Mouse (Mus musculus) C2C12 (cell line): ENCODE results near the gene Uap1. TPM values are rescaled to one million over a fixed set of nuclear protein-coding genes. Genes with fewer than 3 reads are reported as not detected.

Experiments
- H3K27me3 ChIP-seq: one replicate; pipeline ENCODE4 v1.6.1; 2011; ENCODE audit not compliant: control insufficient read depth, insufficient read depth, insufficient read length
- H3K36me3 ChIP-seq: one replicate; pipeline ENCODE4 v1.6.1; 2011; ENCODE audit not compliant: control insufficient read depth, insufficient read depth
- H3K4me3 ChIP-seq: one replicate; pipeline ENCODE4 v1.5.1; 2011; ENCODE audit warnings: mild to moderate bottlenecking, control low read depth; ENCODE audit not compliant: poor library complexity, insufficient read depth, severe bottlenecking
- H3K79me2 ChIP-seq: one replicate; pipeline ENCODE4 v1.6.1; 2011; ENCODE audit not compliant: control insufficient read depth, insufficient read depth
- H3K79me3 ChIP-seq: one replicate; pipeline ENCODE4 v1.6.1; 2011; ENCODE audit warnings: low read depth, control low read depth
- H3ac ChIP-seq: one replicate; pipeline ENCODE3; 2011; ENCODE audit warnings: low read depth; ENCODE audit not compliant: control insufficient read depth, insufficient read length
- CEBPB ChIP-seq: IDR thresholded peaks from one replicate; pipeline ENCODE4 v1.6.1; 2011; ENCODE audit warnings: low read depth, mild to moderate bottlenecking, control low read depth, moderate library complexity
- CTCF ChIP-seq: IDR thresholded peaks from one replicate; pipeline ENCODE4 v1.5.1; 2011; ENCODE audit not compliant: control insufficient read depth, insufficient read depth, insufficient read length
- FOSL1 ChIP-seq: IDR thresholded peaks from one replicate; pipeline ENCODE4 v1.8.0; 2011; ENCODE audit warnings: mild to moderate bottlenecking, low read length; ENCODE audit not compliant: poor library complexity, insufficient read depth, severe bottlenecking
- MAX ChIP-seq: IDR thresholded peaks from one replicate; pipeline ENCODE4 v1.6.1; 2011; ENCODE audit warnings: mild to moderate bottlenecking, control low read depth
- MYOD1 ChIP-seq: IDR thresholded peaks from one replicate; pipeline ENCODE4 v1.6.1; 2011; ENCODE audit warnings: low read depth; ENCODE audit not compliant: control insufficient read depth, insufficient read length
- MYOG ChIP-seq: IDR thresholded peaks from one replicate; pipeline ENCODE4 v1.6.1; 2011; ENCODE audit not compliant: control insufficient read depth, insufficient read length; ENCODE audit errors: extremely low read depth
- USF1 ChIP-seq: IDR thresholded peaks from one replicate; pipeline ENCODE4 v1.6.1; 2011; ENCODE audit warnings: low read depth, mild to moderate bottlenecking, control low read depth, moderate library complexity
- polyA plus RNA-seq: library from polyadenylated mRNA; unstranded; fragments of >200 nt; fragmentation: generic; extraction: Trizol; gene quantifications from one replicate; pipeline ENCODE4 v1.2.1, GENCODE M21; 2012; ENCODE audit warnings: missing spikeins

Uap1 gene
- polyA plus RNA-seq, 1 experiment = 17.5 TPM

DNA sequence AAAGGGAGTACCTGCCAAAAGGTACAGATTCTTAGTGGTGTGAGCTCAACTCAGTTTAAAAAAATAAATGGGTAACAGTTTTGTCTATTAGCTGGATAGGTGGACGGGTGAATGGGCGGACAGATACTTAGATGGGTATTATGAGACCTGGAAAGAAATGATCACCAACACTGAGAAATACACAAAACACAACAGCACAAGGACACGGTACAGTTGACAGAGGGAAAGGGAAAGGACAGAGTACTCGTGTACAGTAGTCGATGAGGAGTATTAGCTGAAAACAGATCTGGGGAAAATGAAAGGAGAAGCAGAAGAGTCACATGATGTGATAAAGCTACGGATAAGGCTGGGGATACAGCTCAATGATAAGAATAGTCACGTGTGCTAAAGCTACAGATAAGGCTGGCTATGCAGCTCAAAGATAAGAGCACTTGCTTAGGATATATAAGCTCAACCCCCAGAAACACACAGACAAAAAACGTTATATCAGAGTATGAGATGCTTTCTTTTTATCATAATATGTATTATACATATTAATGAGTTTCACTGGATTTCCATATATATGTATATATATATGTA, 2.0 kb upstream of the Uap1 start:
- Histone ChIP-seq H3K79me3 (peaks cover 11% of the 10 kb centered on the region), H3ac (no peak overlapping the region), H3K79me2 (peaks cover 26% of the 10 kb centered on the region), H3K36me3 (no peaks in the 10 kb centered on the region), H3K4me3 (no peak overlapping the region), H3K27me3 (no peaks in the 10 kb centered on the region)
- TF ChIP-seq FOSL1 (no peak), CTCF (no peak), MAX (no peak), MYOG (no peak), MYOD1 (no peak), USF1 (no peak), CEBPB (no peak)

DNA sequence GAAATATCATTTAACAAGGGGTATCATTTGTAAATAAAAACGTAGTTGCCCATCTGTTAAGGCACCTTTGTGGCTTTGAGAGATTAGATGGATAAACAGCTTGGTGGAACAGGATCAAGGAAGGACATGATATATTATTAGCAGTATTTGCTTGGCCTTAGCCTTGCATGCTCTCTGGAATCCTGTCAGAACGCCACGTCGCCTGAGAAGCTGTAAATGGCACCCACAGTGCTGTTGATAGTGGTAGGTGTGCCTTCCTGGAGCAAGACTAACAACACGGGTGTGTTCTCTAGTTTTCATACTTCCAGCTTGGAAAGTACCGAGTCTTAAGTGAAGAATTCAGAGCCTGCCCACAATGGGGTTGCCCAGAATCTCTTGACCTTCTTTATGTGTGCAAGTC, 1.1 kb upstream of the Uap1 start:
- Histone ChIP-seq H3K79me3 (peaks cover 18% of the 10 kb centered on the region), H3K36me3 (no peaks in the 10 kb centered on the region), H3K27me3 (no peaks in the 10 kb centered on the region), H3ac (no peak overlapping the region), H3K4me3 (no peak overlapping the region), H3K79me2 (peaks cover 35% of the 10 kb centered on the region)
- TF ChIP-seq MAX (no peak), CTCF (no peak), USF1 (no peak), FOSL1 (no peak), MYOD1 (no peak)

DNA sequence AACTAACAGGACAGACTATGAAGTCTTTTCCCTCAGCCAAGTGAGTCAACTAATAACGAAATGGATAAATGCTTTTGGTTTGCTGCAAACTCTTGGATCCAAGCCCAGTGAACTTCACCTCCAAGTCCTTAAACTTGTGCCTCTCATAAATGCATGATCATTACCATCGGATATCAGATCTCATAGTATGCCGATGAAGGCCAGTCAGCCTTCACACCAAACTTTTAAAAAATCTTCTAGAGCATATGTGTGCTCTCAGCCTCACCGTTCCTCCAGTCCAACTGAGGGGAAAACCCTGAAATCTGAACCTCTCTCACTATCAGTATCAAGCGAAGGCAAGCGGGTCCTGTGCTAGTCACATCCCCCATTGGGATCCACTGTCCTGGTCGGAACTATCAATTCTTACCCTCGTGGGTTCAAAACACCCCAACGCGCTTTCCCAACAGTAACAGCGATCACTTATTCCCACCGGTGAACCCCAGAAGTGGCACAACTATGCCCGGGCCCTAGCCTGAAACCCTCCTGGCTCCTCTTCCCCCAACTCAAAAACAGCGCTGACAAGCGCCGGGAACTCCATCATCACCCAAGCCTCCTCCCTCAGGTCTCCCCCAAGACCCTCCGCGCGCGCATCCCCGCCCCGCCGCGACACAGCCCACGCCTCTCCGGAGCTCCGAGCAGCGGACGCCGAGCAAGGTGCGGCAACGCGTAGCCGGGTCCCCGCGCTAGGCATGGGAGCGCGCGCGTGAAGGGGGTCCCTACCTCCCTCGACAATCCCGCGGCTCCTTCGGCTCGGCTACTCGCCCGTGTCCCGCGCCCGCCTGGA, 555 bp downstream of the Uap1 start:
- no peaks in the 10 kb centered on the region for H3K27me3 ChIP-seq
- peaks cover 22% of the 10 kb centered on the region for H3K79me3 ChIP-seq
- peak overlapping the region; percentile 94 for H3ac ChIP-seq
- no peaks in the 10 kb centered on the region for H3K36me3 ChIP-seq
- H3K4me3 ChIP-seq = peak overlapping the region; percentile 48
- peaks cover 50% of the 10 kb centered on the region for H3K79me2 ChIP-seq
- TF ChIP-seq CEBPB (no peak), MYOD1 (no peak), FOSL1 (no peak), MYOG (no peak), CTCF (no peak), MAX (no peak), USF1 (no peak)

DNA sequence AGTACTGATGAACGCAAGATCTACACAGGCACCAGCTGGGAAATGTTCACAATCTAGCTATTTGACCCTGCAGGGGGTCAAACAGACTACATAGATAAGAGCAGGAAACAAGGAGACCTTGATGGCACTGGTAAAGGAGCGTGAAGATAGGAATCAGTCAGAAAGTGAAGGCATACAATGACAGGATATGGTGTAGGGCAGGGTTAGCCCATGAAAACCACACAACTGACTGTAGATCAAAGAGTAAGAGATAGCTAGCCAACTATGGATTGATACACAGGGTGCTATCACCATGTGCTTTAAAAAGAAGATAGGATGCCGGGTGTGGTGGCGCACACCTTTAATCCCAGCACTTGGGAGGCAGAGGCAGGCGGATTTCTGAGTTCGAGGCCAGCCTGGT, 7.0 kb downstream of the Uap1 start:
- TF ChIP-seq USF1 (no peak), MAX (no peak), CTCF (no peak), CEBPB (no peak), MYOD1 (no peak)
- peaks cover 18% of the 10 kb centered on the region for H3K79me3 ChIP-seq
- H3ac ChIP-seq = no peak overlapping the region

DNA sequence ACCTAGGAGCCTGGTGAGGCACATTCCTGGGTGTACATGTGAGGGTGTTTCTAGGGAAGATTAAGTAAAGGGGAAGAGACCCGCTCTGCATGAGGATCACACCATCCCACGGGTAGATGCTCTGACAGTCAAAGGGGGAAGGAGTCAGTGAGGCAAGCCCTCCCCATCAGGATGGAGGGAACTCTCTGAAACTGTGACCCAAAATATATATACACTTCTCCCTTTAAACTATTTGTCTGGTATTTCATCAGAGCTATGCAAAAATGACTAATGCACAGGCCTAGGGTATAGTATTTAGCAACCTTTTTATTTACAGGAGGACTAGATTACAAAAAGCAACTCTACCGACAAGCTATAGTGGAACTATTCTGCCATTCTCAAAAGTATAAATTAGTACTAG, 9.8 kb downstream of the Uap1 start:
- Histone ChIP-seq H3K36me3 (peaks cover 20% of the 10 kb centered on the region), H3K79me3 (peaks cover 2% of the 10 kb centered on the region), H3ac (no peak overlapping the region), H3K27me3 (no peaks in the 10 kb centered on the region), H3K79me2 (peaks cover 26% of the 10 kb centered on the region), H3K4me3 (no peak overlapping the region)
- TF ChIP-seq FOSL1 = no peak
- no peak for TF ChIP-seq MYOD1
- TF ChIP-seq MAX = no peak
- no peak for TF ChIP-seq USF1
- TF ChIP-seq CTCF = no peak
- no peak for TF ChIP-seq CEBPB
- TF ChIP-seq MYOG = no peak

More for the DNA sequence above, 7.0 kb downstream of the Uap1 start:
- peaks cover 16% of the 10 kb centered on the region for H3K36me3 ChIP-seq
- no peak overlapping the region for H3K4me3 ChIP-seq
- H3K79me2 ChIP-seq = peaks cover 54% of the 10 kb centered on the region
- H3K27me3 ChIP-seq = no peaks in the 10 kb centered on the region
